Mouse (Mus musculus): ENCODE data around the gene Calr3. TPM values are rescaled to one million over a fixed set of nuclear protein-coding genes. Genes with fewer than 3 reads are reported as not detected.

The Calr3 gene
- total RNA-seq, 4 experiments from 2014 or later = 0.83 to 1.2 (median 1.2) TPM; not detected in 1

DNA sequence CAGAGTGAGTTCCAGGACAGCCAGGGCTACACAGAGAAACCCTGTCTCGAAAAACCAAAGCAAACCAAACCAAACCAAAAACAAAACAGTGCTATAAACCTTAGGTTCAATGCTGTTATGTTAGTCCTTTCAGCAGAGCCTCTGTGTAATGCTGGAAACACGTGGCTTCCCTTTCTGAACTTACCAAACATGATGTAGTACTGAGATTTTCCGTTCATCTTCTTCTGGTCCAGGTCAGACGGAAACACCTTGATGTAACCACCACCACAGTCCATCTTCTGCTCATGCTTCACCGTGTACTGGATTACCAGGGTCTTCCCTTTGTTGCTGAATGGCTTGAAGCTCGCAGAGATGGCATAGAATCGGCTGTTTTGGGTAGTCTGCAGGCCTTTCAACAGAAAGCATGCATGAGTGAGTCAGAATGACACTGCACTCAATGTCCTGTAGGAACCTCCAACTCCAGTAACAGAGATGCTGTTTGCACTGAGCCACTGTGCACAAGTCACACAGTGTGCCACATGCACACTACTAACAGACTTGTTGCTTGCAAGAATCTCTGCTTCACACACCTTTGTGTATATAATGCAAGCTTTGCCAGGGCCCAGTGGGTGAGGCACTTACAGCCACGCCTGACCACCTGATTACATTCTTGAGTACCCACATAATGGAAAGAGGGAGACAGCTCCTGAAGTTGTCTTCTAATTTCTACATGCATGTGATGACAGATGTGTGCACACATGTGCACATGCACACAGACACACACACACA lies 5.2 kb downstream of the Calr3 start:
- no peak for DNase-seq (ENCODE audit: low spot score in 2 of 2)

DNA sequence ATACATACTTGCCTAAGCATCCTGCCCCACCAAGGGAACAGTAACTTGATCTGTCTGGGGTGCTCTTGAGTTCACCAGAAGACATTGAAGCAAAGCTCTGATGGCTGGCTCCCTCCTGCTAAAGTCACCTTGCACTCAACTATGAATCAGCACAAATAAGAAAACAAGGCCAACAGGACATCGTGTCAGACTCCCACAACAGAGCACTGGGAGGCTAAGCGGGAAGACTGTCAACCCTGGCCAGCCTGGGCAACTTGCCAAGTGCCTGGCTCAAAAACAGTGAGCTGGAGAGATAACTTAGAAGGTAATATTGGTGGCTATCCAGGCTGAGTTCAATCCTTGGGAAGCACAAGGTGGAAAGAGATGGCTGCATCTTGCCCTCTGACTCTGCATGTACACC lies 8.7 kb downstream of the Calr3 start:
- no peak for DNase-seq (ENCODE audit: low spot score in 2 of 2)

DNA sequence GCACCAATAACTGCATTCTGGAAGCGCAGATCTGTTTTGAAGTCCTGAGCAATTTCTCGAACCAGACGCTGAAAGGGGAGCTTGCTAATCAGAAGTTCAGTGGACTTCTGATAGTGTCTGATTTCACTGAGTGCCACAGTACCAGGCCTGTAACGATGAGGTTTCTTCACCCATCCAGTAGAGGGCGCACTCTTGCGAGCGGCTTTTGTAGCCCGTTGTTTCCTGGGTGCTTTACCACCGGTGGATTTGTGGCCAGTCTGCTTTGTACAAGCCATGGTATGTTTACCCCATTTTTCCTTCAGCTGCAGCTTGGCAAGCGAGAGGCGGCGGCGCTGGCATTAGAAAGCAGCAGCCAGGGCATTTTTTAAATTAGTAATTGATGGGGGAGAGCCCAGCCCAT lies 14.0 kb downstream of the Calr3 start:
- DNase-seq (ENCODE audit: low spot score in 2 of 2) = no peak

DNA sequence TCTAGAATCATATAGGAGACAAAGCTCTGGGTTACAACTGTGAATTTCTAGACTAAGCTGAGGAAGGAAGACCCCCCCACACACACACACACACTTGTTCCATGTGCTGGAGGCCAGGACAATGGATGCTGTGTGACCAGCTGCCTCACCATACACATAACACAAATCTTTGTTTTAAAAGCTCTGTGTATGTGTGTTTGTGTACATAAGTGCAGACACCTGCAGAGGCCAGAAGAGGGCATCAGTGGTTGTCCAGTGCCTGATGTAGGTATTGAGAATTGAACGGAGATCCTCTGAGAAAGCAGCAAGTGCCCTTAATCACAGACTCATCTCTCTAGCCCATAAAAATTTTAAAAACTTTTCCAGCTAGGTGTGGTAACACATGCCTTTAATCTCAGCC lies 20.7 kb downstream of the Calr3 start:
- DNase-seq (ENCODE audit: low spot score in 2 of 2) = no peak

DNA sequence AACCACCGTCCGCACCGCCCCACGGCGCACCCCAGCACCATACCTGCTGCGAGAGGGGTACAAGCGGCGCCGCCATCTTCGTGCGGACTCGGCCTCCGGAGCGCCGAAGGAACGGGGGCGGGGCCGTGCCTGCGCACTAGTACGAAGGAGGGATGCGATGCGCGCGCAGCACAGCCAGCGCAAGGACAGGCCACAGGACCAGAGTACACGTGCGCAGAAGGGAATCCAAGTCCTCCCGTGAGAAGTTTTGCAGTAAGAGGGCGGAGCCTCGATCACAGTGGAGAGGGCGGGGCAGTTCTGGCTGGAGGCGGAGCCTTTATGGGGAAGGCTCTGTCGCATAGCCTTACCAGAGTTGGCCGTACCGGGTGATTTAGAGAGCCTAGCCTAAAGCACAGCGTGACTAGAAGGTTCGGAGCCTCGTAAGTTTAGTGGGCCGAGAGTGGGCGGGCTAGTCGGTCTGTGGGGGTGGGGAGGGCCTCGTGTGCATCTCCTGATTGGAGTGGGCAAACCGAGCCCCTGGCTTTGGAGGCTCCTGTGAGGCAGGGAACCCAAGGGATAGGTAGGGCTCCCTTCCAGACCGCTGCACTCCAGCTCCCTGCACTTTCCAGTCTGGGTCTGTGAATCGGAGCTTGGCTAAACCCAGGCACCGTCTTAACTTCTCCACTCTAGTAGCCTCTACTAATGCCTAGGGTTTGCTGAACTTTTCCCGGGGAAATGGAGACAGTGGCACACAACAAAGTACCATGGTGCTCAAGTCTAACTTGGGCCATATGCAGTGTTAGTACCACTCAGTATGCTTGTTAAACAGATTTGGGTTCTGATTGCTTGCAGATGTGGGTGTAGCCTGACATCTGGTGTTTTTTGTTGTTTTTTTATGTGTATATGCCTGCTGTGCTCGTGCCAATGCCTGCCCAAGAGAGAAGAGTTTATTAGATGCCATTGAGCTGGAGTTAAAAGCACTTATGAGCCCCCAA lies 22.0 kb downstream of the Calr3 start, which contains the start of gene Eps15l1:
Gene Eps15l1 (minus strand): TSS at position 99 of the 974 bp plus-strand sequence.
- DNase-seq (ENCODE audit: low spot score in 2 of 2) = peak; percentile 98

DNA sequence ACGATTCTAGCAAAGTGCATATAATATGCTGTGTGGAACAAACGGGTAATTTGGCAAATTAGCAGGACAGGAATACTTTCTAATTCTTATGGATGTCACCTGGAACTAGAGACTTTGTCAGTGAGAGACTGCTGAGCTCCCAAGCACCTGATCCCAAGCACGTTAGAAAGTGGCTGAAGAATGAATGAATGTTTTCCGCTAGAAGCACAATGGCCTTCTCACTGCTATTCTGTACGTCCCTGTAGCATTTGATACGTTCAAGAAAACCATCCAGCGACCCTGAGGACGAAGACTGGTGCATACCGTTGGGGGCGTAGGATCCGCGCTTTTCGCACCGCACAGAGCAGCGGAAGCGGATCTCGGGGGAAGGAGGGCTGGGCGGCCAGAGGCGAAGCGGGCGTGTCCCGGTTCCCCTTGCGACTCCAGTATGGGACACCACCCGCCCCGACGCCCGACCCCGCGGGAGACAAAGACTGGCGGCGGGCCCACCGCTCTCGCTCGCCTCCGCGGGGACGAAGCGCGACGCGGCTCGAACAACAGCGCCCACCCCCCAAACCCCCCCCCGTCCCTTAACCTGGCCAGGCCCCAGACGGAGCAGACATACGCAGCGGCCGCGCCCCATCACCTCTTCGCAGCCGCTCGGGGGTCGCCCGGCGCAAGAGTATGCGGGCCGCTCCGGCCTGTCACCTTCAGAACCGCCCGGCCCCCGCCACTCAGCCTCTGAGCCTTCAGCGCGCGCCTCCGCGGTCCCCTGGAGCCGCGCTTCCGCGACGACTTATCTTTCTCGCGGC lies 22.9 kb downstream of the Calr3 start:
- peak in 1 of 2 experiments; percentile 18 for DNase-seq (ENCODE audit: low spot score in 2 of 2)

DNA sequence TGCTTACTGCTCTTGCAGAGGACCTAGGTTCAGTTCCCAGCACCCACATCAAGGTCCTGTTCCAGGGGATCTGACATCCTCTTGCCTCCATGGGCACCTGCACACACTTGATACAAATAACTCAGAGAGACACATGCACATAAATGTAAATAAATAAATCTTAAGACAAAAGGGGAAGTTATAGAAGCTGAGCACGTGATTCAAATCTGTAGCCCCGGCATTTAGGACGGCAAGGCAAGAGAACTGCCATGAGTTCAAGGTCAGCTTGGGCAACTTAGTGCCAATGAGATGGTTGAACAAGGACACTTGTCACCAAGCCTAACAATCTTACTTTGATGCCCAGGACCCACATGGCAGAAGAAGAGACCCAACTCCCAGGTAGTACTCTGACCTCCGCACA lies 25.6 kb downstream of the Calr3 start:
- no peak for DNase-seq (ENCODE audit: low spot score in 2 of 2)

DNA sequence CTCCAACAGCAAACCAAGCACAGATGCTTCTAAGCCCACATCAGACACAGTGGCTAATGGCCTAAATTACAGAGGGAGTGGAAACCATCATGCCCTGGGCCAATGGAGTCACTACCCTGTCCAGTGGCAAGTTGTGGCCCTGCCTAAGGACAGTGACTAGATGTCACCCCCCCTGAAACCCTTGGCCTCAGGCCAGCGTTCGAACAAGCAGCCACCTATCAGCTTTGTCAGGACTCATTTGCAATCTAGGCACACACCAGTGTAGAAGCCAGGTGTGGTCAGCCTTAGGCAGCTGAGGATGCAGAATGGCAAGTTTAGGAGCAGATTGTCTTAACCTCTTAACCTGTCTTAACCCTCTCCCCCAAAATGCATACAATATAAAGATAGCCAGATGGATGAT lies 28.4 kb downstream of the Calr3 start:
- no peak for DNase-seq (ENCODE audit: low spot score in 2 of 2)

DNA sequence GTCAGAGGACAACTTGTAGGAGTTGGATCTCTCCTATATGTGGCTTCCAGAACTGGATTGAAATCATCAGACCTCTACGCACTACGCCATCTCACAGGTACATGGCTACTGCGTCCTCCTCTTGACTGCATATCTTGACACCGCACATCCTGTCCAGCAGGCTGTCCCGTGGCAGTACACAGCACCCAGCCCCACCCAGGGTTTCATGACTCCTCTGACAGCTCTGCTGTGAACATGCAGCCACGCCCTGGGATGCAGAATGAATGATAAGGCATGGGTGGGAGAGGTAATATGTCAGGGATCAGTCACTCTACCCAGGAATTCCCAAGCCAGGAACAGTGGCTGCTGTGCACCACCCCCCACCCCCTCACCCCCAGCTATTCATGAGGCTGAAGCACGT lies 29.8 kb downstream of the Calr3 start:
- no peak for DNase-seq (ENCODE audit: low spot score in 2 of 2)

DNA sequence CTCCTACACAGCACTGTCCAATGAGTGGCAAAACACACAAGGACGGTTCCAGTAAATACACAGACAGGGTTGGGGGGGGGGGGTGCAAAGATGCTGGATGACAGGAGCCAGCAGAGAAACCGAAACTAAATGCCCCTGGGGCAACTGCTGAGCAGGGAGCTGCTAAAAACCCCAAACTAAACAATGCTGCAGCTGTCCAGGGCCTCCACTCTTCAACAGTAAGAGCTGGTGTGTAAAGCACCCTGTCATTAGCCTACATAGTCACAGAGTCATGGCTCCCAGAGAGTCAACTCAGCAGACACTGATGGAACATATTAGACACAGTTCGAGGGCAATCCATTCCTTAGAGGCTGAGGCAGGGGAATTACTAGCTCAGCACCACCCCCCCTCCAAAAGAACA lies 34.2 kb downstream of the Calr3 start:
- no peak for DNase-seq (ENCODE audit: low spot score in 2 of 2)

DNA sequence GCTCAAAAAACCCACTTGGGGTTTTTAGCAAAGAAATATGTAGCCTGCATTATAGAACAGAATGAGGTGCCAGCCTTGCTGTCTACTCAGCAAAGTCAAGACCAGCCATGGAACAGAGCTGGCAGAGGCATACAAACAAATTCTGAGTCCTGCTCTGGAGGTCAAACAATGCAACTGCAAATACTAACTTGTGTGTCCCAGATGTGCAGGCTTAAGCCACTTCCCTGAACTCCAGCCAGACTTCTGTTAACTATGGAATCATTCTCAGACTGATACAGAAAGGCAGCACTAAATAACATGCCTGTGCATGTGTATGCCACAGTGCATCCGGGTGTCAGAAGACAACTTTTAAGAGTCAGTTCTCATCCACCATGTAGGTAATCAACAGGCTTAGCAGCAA lies 35.8 kb downstream of the Calr3 start:
- DNase-seq (ENCODE audit: low spot score in 2 of 2) = no peak

DNA sequence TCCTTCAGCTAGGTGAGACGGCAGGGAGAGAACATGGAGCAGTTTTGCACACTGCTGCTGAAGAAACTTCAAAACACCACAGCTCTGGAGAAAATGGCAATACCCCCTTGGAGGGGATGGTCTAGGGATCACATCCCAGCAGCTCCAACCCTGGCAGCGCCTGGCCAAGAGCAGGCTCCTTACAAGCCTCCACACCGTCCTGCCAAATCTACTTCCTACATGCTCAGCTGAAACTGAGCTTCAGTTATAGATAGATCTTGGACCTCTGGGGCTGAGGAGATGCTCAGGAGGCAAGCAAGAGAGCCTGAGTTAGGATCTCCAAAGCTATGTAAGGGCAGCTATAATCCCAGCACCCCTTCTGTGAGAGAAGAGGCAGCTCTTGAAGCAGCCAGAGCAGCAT lies 40.7 kb downstream of the Calr3 start:
- DNase-seq (ENCODE audit: low spot score in 2 of 2) = no peak

DNA sequence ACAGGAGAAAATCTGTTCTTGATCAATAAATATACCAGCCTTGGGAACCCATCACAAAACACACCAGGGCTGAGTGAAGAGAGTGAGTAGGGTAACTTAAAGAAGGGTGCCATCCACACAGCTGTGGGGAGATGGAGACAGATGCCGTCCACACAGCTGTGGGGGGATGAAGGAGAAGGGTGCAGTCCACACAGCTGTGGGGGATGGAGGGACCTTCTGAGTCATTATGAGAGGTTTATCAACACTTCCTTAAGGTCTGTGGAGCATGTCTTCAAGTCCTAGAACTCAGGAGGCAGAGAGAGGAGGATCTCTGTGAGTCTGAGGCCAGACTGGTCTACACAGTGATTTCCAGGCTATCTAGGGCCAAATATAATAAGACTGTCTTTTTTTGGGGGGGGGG lies 42.3 kb downstream of the Calr3 start:
- DNase-seq (ENCODE audit: low spot score in 2 of 2) = no peak

DNA sequence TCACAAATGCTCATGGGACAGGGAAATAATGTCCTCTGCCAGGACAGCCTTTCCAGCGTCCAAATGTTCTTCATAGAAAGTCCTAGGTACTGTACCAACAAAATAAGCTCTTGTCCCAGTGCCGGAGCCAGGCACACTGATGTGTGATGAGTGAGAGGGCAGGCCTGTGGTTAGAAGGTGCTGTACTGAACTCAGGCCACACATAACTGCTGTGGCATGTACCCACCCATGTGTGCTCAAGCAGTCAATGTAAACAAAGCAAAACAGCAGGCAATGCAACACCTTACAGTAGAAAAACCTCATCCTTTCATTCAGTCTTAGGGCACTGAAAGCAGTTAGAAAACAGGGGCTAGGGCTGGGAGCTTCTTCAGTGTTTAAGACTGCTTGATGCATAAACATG lies 57.9 kb downstream of the Calr3 start:
- no peak for DNase-seq (ENCODE audit: low spot score in 2 of 2)

DNA sequence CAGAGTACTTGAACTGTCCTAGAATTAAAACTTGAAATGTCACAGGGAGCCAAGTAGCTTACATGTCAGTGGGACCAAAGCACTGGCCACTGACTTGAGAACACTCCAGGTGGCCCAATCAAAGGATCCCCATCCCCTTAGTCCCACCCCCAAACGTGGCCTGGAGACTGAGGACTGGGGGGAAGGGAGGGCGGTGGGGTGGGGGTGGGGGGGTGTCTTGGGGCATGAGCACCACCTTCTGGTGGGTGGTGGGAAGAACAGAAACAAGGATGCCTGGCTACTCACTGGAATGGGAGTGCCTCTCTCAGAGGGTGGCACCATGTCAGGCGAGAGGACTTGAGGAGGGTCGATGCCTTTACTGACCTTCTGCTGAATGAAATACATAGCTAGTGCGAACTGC lies 61.3 kb downstream of the Calr3 start:
- no peak for DNase-seq (ENCODE audit: low spot score in 2 of 2)

DNA sequence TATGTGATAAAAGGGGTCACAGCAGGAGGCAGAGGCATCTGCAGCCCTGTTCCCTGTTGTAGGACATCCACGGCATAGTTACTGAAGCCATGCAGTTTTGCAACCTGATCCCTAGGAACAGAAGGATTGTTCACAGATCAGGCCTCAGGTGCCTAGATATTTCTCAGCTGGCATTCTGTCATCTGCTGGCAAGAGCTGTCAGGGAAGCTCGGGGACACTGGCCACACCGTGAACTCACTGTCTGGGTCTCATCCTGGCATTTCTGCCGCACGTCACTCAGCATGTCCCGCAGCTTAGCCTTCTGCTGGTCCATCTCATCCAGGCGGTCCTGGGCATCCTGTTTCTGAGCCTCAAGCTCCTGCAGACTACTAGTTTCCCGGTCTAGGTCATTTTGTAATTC lies 63.0 kb downstream of the Calr3 start:
- no peak for DNase-seq (ENCODE audit: low spot score in 2 of 2)

DNA sequence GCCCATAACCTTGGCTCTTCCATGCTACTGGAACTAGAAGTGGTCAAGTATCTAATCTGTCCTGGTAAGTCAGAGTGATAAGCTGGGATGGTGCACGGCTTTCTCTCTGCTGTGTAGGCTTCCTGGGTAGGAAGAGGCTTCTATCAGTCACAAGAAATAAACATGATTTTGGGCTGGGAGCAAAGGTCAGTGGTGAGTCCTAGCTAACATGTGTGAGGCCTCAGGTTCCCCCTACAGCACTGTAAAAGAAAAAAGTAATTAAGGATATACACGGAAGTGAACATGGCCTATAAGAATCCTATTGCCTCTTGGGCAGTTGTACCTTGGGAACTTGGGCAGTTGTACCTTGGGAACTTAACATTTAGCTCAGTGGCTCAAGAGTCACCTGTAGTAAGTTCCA lies 66.8 kb downstream of the Calr3 start:
- DNase-seq (ENCODE audit: low spot score in 2 of 2) = no peak

DNA sequence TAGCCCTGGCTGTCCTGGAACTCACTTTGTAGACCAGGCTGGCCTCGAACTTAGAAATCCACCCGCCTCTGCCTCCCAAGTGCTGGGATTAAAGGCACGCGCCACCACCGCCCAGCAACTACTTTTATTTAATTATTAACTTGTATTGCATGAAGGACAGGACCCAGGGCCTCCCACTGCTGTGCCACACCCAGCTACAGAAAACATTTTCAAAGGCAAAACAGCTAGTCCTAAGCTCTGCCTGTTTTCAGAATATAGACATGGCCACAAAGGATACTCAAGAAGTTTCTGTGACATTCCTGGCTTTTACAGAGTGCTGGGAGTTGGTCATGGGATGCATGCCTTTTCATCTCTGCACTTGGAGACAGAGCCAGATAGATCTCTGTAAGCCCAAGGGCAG lies 67.4 kb downstream of the Calr3 start:
- DNase-seq (ENCODE audit: low spot score in 2 of 2) = no peak

DNA sequence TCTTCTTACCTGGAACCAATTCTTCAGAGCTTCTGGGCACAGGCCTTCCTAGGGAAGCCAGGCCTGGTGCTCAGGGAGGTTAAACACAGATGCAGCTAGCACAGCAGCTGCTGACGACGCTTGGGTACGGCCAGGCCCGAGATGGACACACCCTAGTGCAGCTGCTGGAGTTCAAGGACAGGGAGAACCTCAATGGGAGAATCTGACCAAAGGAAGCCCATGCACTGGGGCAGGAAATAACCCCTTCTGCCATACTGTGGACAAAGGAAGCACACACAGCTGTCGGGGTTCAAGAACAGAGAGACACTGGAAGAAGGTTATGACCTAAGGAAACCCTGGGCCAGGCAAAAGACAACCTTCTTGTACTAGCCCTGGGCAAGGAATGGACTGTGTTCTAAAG lies 68.5 kb downstream of the Calr3 start:
- no peak for DNase-seq (ENCODE audit: low spot score in 2 of 2)
